Mouse (Mus musculus) stomach, embryonic 15.5 days (tissue): Measurements from ENCODE around the gene Neb. TPM values are rescaled to one million over a fixed set of nuclear protein-coding genes. Genes with fewer than 3 reads are reported as not detected.

ENCODE experiments used
- ATAC-seq: fragments of 200-750 bp; cut with Nextera tagmentation; 2 replicates; pipeline ENCODE4 v1.8.0; 2017; ENCODE audit warnings: low read depth, moderate number of reproducible peaks, moderate TSS enrichment; ENCODE audit not compliant: insufficient read depth, low FRiP score
- H3K27ac ChIP-seq: fragments of 300-500 bp; sonication (generic); 2 replicates; pipeline ENCODE4 v1.5.1; 2015; ENCODE audit warnings: mild to moderate bottlenecking, inconsistent platforms
- H3K27me3 ChIP-seq: fragments of 300-500 bp; sonication (generic); replicated peaks from 2 replicates; pipeline ENCODE4 v1.6.1; 2015; ENCODE audit warnings: inconsistent platforms
- H3K36me3 ChIP-seq: fragments of 300-500 bp; sonication (generic); 2 replicates; pipeline ENCODE4 v1.6.1; 2015; ENCODE audit warnings: inconsistent platforms
- H3K4me1 ChIP-seq: fragments of 300-500 bp; sonication (generic); 2 replicates; pipeline ENCODE4 v1.6.1; 2015; ENCODE audit warnings: inconsistent platforms
- H3K4me2 ChIP-seq: fragments of 300-500 bp; sonication (generic); 2 replicates; pipeline ENCODE4 v1.6.1; 2015; ENCODE audit warnings: mild to moderate bottlenecking, inconsistent platforms
- H3K4me3 ChIP-seq: fragments of 300-500 bp; sonication (generic); replicated peaks from 2 replicates; pipeline ENCODE4 v1.5.1; 2015; ENCODE audit warnings: inconsistent platforms
- H3K9ac ChIP-seq: fragments of 300-500 bp; sonication (generic); 2 replicates; pipeline ENCODE4 v1.6.1; 2015; ENCODE audit warnings: inconsistent platforms
- H3K9me3 ChIP-seq: fragments of 300-500 bp; sonication (generic); 2 replicates; pipeline ENCODE4 v1.6.1; 2016; ENCODE audit warnings: inconsistent platforms
- WGBS: fragments of 180-500 bp; shearing (Covaris S2); methylation state at CpG from one replicate; pipeline ENCODE4 v1.1.7; 2015; 5-methylcytosine and 5-hydroxymethylcytosine counted together
- polyA plus RNA-seq: library from polyadenylated mRNA; unstranded; fragments of >200 nt; fragmentation: Nextera tagmentation; extraction: Ambion mirVana; gene quantifications from 2 replicates; pipeline ENCODE4 v1.2.1, GENCODE M21; 2015

Neb gene
- 1.4 and 4.3 TPM in 2 replicates for polyA plus RNA-seq

GRCm38 (mm10) chr2:52378448-52378804 is at the start of gene Neb:
Gene Neb (minus strand): TSS chr2:52378474.
- Histone ChIP-seq H3K36me3 (no peaks in the 10 kb centered on the region), H3K9ac (no peak within 1 kb of the TSS), H3K27me3 (no peaks in the 10 kb centered on the region), H3K4me2 (0 out of 2 replicates have a peak within 1 kb of the TSS, but pooled peaks have one; percentile 0), H3K4me3 (no peak within 1 kb of the TSS), H3K4me1 (no peaks in the 10 kb centered on the region), H3K9me3 (no peaks in the 10 kb centered on the region), H3K27ac (no peak within 1 kb of the TSS)
- WGBS, result 47% methylated on average over 7 of the region's 7 CpGs
- ATAC-seq, result peak; percentile 78; the same call in 1 of the 2 replicates

DNA sequence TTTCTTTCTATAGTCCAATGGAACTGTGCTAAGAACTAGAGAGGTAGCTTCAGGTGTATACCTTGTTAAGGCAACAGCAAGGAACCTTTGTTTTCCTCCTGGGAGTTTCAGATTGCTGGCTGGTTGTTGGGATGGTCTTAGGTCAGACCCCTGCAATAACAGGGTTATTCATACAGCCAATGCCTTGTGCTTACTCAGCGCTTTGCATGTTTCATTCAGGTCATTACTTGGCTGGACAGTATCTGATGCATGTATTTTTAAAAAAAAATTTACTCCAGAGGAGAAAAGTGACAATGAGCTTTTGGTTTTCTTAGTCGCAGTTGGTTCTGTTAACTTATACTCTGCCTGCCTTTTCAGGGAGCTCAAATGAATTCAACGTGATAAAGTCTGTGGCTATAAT is 49.1 kb upstream of the Neb start:
- Histone ChIP-seq H3K27me3 (no peaks in the 10 kb centered on the region), H3K4me3 (no peak overlapping the region), H3K4me2 (no peak overlapping the region), H3K27ac (no peak overlapping the region), H3K4me1 (peaks cover 9% of the 10 kb centered on the region; the same call in 1 of the 2 replicates), H3K36me3 (no peaks in the 10 kb centered on the region), H3K9me3 (no peaks in the 10 kb centered on the region), H3K9ac (no peak overlapping the region)
- WGBS, result 78% methylated on average over 3 of the region's 3 CpGs
- ATAC-seq, result no peak

DNA sequence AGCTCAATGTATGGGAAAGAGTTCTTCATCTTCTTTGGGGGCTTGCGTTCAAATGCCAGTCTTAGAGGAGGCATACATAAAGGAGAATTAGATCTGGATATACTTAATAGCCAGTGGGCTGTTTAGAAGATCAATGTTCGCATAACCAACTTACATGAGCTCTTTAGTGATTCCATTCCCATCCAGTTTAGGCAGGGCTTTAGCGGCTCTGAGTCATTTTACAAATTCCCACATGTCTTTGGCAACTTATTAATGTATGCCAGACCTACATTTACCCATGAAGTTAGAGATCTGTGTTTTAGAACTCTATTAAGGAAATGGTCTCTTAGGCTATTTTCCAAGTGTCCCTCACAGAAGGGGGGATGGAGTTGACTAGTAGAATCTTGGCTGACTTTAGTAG is 47.8 kb upstream of the Neb start:
- H3K4me1 ChIP-seq, result peaks cover 15% of the 10 kb centered on the region; the same call in 1 of the 2 replicates
- H3K9me3 ChIP-seq, result no peaks in the 10 kb centered on the region
- H3K4me3 ChIP-seq, result peak overlapping the region; percentile 96; the same call in 1 of the 2 replicates
- no peaks in the 10 kb centered on the region for H3K36me3 ChIP-seq
- no peaks in the 10 kb centered on the region for H3K27me3 ChIP-seq
- 79% methylated on average over 3 of the region's 3 CpGs for WGBS
- H3K4me2 ChIP-seq, result no peak overlapping the region
- no peak overlapping the region for H3K27ac ChIP-seq
- H3K9ac ChIP-seq, result no peak overlapping the region
- no peak for ATAC-seq

DNA sequence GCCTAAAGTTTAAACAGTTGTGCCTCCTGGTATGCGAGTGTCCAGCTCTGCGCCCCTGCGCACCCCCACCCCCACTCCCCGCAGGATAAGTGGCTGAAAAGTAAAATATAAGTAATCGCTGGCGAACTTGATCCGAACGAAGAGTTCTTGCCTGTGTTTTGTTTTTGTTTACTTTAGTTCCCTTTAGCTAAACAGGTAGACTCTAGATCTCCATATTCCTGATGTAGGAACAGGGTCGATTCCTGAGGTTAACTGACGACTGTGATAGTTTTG is 47.2 kb upstream of the Neb start:
- Histone ChIP-seq H3K27me3 (no peaks in the 10 kb centered on the region), H3K27ac (peak overlapping the region; percentile 80), H3K4me2 (peak overlapping the region; percentile 74), H3K9ac (peak overlapping the region; percentile 39; the same call in 1 of the 2 replicates), H3K36me3 (no peaks in the 10 kb centered on the region), H3K4me1 (peaks cover 17% of the 10 kb centered on the region; the same call in 1 of the 2 replicates), H3K9me3 (no peaks in the 10 kb centered on the region), H3K4me3 (peak overlapping the region; percentile 96)
- WGBS, result 10% methylated on average over 10 of the region's 10 CpGs
- no peak for ATAC-seq

DNA sequence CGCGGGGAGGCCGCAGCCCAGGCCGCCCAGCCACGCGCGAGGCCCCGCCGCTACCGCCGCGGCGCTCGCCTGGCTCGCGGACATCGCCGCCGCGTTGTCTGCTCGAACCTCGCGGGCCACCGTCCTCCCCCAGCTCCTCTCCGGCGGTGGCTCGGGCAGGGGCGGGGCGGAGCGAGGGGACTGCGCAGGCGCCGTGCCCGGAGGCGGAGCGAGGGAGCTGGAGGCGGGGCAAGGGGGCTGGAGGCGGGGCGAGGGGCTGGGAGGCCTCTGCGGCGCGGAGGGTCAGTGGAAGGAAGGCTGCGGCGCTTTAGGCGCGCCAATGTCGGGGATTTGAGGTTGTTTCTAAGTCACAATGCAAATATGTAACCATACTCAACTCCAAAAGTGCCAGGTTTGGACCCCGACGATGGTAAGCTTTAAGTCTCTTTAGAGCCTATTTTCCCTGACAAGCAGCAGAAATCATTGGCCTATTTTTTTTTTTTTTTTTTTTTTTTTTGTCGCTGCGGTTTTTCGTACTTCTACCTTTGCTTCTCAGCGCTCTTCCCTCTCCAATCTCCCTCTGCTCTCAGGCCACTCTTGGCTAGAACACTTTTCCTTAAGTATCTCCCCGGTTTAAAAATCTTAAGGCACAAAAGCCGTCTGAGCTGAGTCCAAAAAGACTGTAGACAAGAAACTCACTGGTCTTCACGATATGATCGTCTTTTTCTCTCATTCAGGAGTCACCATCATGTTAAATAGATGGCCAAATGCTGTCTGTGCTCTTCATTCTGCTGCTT is 46.7 kb upstream of the Neb start, which contains the start of gene Arl5a:
Arl5a (minus strand) TSS at position 155 of the 776 bp plus-strand sequence.
- peak within 1 kb of the TSS; percentile 85 for H3K27ac ChIP-seq
- H3K27me3 ChIP-seq, result no peaks in the 10 kb centered on the region
- peak within 1 kb of the TSS; percentile 95 for H3K9ac ChIP-seq
- peaks cover 17% of the 10 kb centered on the region; the same call in 1 of the 2 replicates for H3K4me1 ChIP-seq
- ATAC-seq, result peak; percentile 95
- peak within 1 kb of the TSS; percentile 74 for H3K4me2 ChIP-seq
- H3K9me3 ChIP-seq, result no peaks in the 10 kb centered on the region
- H3K36me3 ChIP-seq, result no peaks in the 10 kb centered on the region
- H3K4me3 ChIP-seq, result peak within 1 kb of the TSS; percentile 96
- WGBS, result under 1% methylated on average over 55 of the region's 57 CpGs

DNA sequence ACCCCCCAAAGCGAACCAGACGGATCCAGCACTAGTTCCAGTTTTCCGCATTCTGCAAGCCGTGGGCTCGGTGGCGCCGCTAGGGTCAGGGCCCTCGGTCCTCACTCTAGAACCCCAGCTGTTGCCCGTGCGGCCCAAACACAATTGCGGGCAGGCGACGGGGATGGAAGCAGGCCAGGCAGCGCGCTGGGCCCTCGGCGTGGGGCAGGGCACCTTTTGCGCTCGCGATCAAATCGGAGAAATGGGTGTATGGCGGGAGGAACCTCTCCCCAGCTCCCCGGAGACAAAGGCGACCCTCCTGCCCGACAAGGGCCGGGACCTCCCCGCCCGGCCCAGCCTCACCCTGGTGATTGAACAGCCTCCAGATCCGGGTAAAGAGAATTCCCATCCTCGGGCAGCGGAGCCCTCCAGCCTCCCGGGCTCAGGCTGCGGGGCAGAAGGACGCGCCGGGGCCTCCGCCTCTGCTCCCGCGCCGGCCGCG is 46.0 kb upstream of the Neb start:
- Histone ChIP-seq H3K4me1 (peaks cover 17% of the 10 kb centered on the region), H3K36me3 (no peaks in the 10 kb centered on the region), H3K27me3 (no peaks in the 10 kb centered on the region), H3K4me2 (peak overlapping the region; percentile 57), H3K9me3 (no peaks in the 10 kb centered on the region), H3K4me3 (peak overlapping the region; percentile 96), H3K27ac (peak overlapping the region; percentile 85), H3K9ac (peak overlapping the region; percentile 95)
- peak; percentile 59 for ATAC-seq
- under 1% methylated on average over 40 of the region's 42 CpGs for WGBS

DNA sequence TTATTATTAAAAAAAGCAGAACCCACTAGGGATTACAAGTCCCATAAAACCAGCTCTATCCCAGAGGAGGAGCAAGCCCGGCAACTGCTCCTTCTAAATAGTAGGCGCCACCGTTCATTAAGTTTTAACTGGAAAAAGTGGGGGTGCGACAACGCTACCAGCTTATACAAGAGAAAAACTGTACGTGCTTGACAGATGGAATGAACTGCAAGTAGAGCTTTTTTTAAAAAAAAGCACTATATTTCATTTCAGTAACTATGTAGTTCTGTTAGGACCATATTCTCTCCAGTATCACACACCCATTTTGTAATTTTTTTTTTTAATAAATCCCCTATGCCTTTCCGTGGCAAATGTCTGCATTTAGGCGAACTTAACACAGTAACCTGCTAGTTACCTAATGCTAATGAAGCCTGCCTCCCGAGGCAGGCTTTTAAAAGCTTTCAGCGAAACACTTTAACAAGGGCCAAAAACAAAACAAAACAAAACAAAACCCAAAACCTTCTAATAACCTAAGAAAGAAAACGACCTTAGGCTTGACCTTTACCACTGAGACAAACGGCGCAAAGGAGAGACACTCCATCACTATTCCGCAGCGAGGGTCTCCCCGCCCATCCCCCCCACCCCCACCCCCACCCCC is 45.5 kb upstream of the Neb start:
- Histone ChIP-seq H3K4me2 (peak overlapping the region; percentile 57), H3K9ac (peak overlapping the region; percentile 95; the same call in 1 of the 2 replicates), H3K36me3 (no peaks in the 10 kb centered on the region), H3K4me1 (peaks cover 20% of the 10 kb centered on the region), H3K27ac (no peak overlapping the region), H3K9me3 (no peaks in the 10 kb centered on the region), H3K4me3 (peak overlapping the region; percentile 96), H3K27me3 (no peaks in the 10 kb centered on the region)
- ATAC-seq, result no peak
- 2% methylated on average over 16 of the region's 16 CpGs for WGBS

- Histone ChIP-seq H3K27ac (no peak overlapping the region), H3K9ac (no peak overlapping the region), H3K4me3 (peak overlapping the region; percentile 96), H3K4me2 (peak overlapping the region; percentile 57), H3K27me3 (no peaks in the 10 kb centered on the region), H3K4me1 (peaks cover 20% of the 10 kb centered on the region), H3K36me3 (no peaks in the 10 kb centered on the region), H3K9me3 (no peaks in the 10 kb centered on the region)
- 35% methylated on average over 8 of the region's 8 CpGs for WGBS
- no peak for ATAC-seq
Measured at GRCm38 (mm10) chr2:52422871-52423610, 44.8 kb upstream of the Neb start.

- Histone ChIP-seq H3K4me3 (no peak overlapping the region), H3K36me3 (peaks cover 1% of the 10 kb centered on the region), H3K9ac (no peak overlapping the region), H3K4me2 (no peak overlapping the region), H3K4me1 (peaks cover 20% of the 10 kb centered on the region), H3K27ac (peak overlapping the region; percentile 40; the same call in 1 of the 2 replicates), H3K9me3 (no peaks in the 10 kb centered on the region), H3K27me3 (no peaks in the 10 kb centered on the region)
- 42% methylated on average over 6 of the region's 6 CpGs for WGBS
- ATAC-seq, result no peak
Measured at GRCm38 (mm10) chr2:52421197-52421596, 42.9 kb upstream of the Neb start.

DNA sequence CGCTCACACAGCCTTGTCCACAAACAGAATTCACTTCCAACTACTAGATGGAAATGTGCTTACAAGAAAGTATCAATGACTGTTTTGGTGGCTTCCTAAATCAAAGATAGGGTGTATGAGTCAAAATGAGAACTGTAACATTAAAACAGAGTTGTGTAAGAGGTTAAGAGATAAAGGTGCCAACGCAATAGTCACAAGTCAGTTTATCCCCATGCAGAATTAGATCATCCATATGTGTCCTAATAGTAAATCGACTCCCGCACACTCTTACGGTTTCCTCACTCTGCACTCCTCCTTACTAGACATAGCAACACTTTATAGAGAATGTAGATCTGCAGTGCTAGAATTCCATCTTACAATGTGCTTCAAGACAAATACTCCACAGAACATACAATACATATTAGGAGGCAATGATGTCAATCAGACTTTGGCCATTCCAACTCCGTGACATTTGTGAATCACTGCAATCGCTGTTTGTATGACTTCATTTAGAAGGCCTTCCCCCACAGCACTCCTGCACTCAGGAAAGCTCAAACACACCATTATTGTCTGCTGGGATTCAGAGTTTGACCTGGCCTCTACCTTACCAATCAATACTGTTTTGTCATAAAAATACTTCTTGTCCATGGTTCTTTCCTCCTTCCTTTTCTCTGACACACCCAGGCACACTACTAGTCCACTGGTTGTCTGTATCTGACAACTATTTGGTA is 41.9 kb upstream of the Neb start:
- Histone ChIP-seq H3K4me1 (peaks cover 17% of the 10 kb centered on the region), H3K27me3 (no peaks in the 10 kb centered on the region), H3K36me3 (peaks cover 9% of the 10 kb centered on the region), H3K9me3 (no peaks in the 10 kb centered on the region), H3K9ac (no peak overlapping the region), H3K4me3 (no peak overlapping the region), H3K27ac (no peak overlapping the region), H3K4me2 (no peak overlapping the region)
- WGBS, result 81% methylated on average over 7 of the region's 7 CpGs
- no peak for ATAC-seq

DNA sequence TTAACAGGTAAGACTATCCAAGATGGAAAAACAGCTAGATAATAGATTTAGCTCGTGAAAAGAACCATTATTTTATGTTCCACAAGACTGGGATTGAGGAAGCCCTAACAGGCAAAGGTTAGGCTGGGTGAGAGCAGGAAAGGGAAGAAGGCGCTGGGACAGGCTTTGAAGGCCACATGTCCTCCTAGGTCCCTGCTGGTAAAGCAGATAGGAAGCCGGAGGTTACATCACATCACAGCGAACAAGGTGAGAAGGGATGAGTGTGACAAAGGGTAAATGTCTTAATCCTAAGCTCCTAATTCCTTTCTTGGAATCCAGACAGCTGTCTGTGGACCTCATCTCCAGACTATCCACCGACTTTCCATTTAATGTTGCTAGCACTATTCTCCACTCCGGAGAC is 41.0 kb upstream of the Neb start:
- H3K27me3 ChIP-seq, result no peaks in the 10 kb centered on the region
- H3K4me3 ChIP-seq, result no peak overlapping the region
- H3K4me1 ChIP-seq, result peaks cover 17% of the 10 kb centered on the region
- 76% methylated on average over 6 of the region's 6 CpGs for WGBS
- H3K27ac ChIP-seq, result no peak overlapping the region
- H3K4me2 ChIP-seq, result no peak overlapping the region
- H3K36me3 ChIP-seq, result peaks cover 9% of the 10 kb centered on the region
- H3K9ac ChIP-seq, result no peak overlapping the region
- H3K9me3 ChIP-seq, result no peaks in the 10 kb centered on the region
- no peak for ATAC-seq
